Mouse (Mus musculus): ENCODE results near the gene Liph.

- TF ChIP-seq CTCF (IDR thresholded peaks at IDR 0.05; ENCODE audit: low read depth) (no peak), EP300 (IDR thresholded peaks at IDR 0.05; ENCODE audit: low read depth) (no peak)
These were observed 48.4 kb upstream of the Liph start for GRCm38 (mm10) chr16:22043830-22044229.

All from liver, embryonic 14.5 days (tissue).